Mouse (Mus musculus) midbrain, embryonic 12.5 days (tissue): ENCODE results near the gene Mllt6. TPM values are rescaled to one million over a fixed set of nuclear protein-coding genes. Genes with fewer than 3 reads are reported as not detected.

Experiments used
- ATAC-seq: fragments of 200-750 bp; cut with Nextera tagmentation; 2 replicates; pipeline ENCODE4 v1.8.0; 2017; ENCODE audit warnings: low read depth, moderate TSS enrichment, moderate library complexity; ENCODE audit not compliant: low FRiP score
- H3K27ac ChIP-seq: fragments of 300-500 bp; sonication (generic); replicated peaks from 2 replicates; pipeline ENCODE4 v1.5.1; 2016; ENCODE audit warnings: mild to moderate bottlenecking
- H3K27me3 ChIP-seq: fragments of 300-500 bp; sonication (generic); 2 replicates; pipeline ENCODE4 v1.6.1; 2016; ENCODE audit warnings: mild to moderate bottlenecking
- H3K36me3 ChIP-seq: fragments of 300-500 bp; sonication (generic); 2 replicates; pipeline ENCODE4 v1.6.1; 2016
- H3K4me1 ChIP-seq: fragments of 300-500 bp; sonication (generic); 2 replicates; pipeline ENCODE4 v1.6.1; 2016
- H3K4me2 ChIP-seq: fragments of 300-500 bp; sonication (generic); replicated peaks from 2 replicates; pipeline ENCODE4 v1.6.1; 2016; ENCODE audit warnings: mild to moderate bottlenecking, moderate library complexity
- H3K4me3 ChIP-seq: fragments of 300-500 bp; sonication (generic); 2 replicates; pipeline ENCODE4 v1.5.1; 2016; ENCODE audit warnings: mild to moderate bottlenecking
- H3K9ac ChIP-seq: fragments of 300-500 bp; sonication (generic); replicated peaks from 2 replicates; pipeline ENCODE4 v1.6.1; 2016; ENCODE audit warnings: mild to moderate bottlenecking, moderate library complexity
- H3K9me3 ChIP-seq: fragments of 300-500 bp; sonication (generic); 2 replicates; pipeline ENCODE4 v1.6.1; 2016; ENCODE audit warnings: mild to moderate bottlenecking
- WGBS: fragments of 180-500 bp; shearing (Covaris S2); methylation state at CpG from one replicate; pipeline ENCODE4 v1.1.7; 2016; 5-methylcytosine and 5-hydroxymethylcytosine counted together
- polyA plus RNA-seq: library from polyadenylated mRNA; unstranded; fragments of >200 nt; fragmentation: Nextera tagmentation; extraction: Ambion mirVana; gene quantifications from 2 replicates; pipeline ENCODE4 v1.2.1, GENCODE M21; 2016

Gene Mllt6
- polyA plus RNA-seq, 1 experiment from 2014 or later: 3.2 TPM

- ATAC-seq: no peak
- no peak overlapping the region for H3K4me2 ChIP-seq
- no peaks in the 10 kb centered on the region for H3K9me3 ChIP-seq
- no peak overlapping the region for H3K9ac ChIP-seq
- H3K27me3 ChIP-seq: no peaks in the 10 kb centered on the region
- WGBS: 91% methylated on average over 8 of the region's 8 CpGs
- H3K4me3 ChIP-seq: no peak overlapping the region
- no peaks in the 10 kb centered on the region for H3K4me1 ChIP-seq
- no peak overlapping the region for H3K27ac ChIP-seq
- peaks cover 70% of the 10 kb centered on the region for H3K36me3 ChIP-seq
Observed at GRCm38 (mm10) chr11:97713896-97714295, 50.7 kb downstream of the Mllt6 start.

- Histone ChIP-seq H3K9ac (no peak overlapping the region), H3K36me3 (peaks cover 70% of the 10 kb centered on the region), H3K9me3 (no peaks in the 10 kb centered on the region), H3K27me3 (no peaks in the 10 kb centered on the region), H3K4me3 (no peak overlapping the region), H3K4me1 (no peaks in the 10 kb centered on the region), H3K27ac (no peak overlapping the region), H3K4me2 (no peak overlapping the region)
- WGBS: 95% methylated on average over 3 of the region's 3 CpGs
- ATAC-seq: no peak
Observed at GRCm38 (mm10) chr11:97714356-97714755, 51.1 kb downstream of the Mllt6 start.

- Histone ChIP-seq H3K4me3 (no peak overlapping the region), H3K9ac (no peak overlapping the region), H3K36me3 (peaks cover 77% of the 10 kb centered on the region), H3K9me3 (no peaks in the 10 kb centered on the region), H3K27me3 (no peaks in the 10 kb centered on the region), H3K4me2 (no peak overlapping the region), H3K27ac (no peak overlapping the region), H3K4me1 (no peaks in the 10 kb centered on the region)
- 93% methylated on average over 14 of the region's 14 CpGs for WGBS
- no peak for ATAC-seq
Observed at GRCm38 (mm10) chr11:97714784-97715760, 51.9 kb downstream of the Mllt6 start.

GRCm38 (mm10) chr11:97716021-97716420 lies 52.8 kb downstream of the Mllt6 start:
- Histone ChIP-seq H3K9me3 (no peaks in the 10 kb centered on the region), H3K9ac (no peak overlapping the region), H3K4me3 (no peak overlapping the region), H3K27me3 (no peaks in the 10 kb centered on the region), H3K4me2 (no peak overlapping the region), H3K4me1 (no peaks in the 10 kb centered on the region), H3K36me3 (peaks cover 83% of the 10 kb centered on the region), H3K27ac (no peak overlapping the region)
- 92% methylated on average over 8 of the region's 8 CpGs for WGBS
- ATAC-seq: no peak

GRCm38 (mm10) chr11:97717369-97718280 lies 54.4 kb downstream of the Mllt6 start:
- H3K36me3 ChIP-seq: peaks cover 83% of the 10 kb centered on the region
- H3K4me3 ChIP-seq: no peak overlapping the region
- H3K27ac ChIP-seq: no peak overlapping the region
- H3K9me3 ChIP-seq: peaks cover 6% of the 10 kb centered on the region; the same call in 1 of the 2 replicates
- no peak for ATAC-seq
- H3K4me1 ChIP-seq: no peaks in the 10 kb centered on the region
- 90% methylated on average over 26 of the region's 26 CpGs for WGBS
- H3K9ac ChIP-seq: no peak overlapping the region
- no peaks in the 10 kb centered on the region for H3K27me3 ChIP-seq
- H3K4me2 ChIP-seq: no peak overlapping the region

- H3K9me3 ChIP-seq: peaks cover 6% of the 10 kb centered on the region; the same call in 1 of the 2 replicates
- no peak for ATAC-seq
- no peak overlapping the region for H3K4me3 ChIP-seq
- 89% methylated on average over 15 of the region's 15 CpGs for WGBS
- no peaks in the 10 kb centered on the region for H3K4me1 ChIP-seq
- no peak overlapping the region for H3K9ac ChIP-seq
- no peak overlapping the region for H3K27ac ChIP-seq
- no peak overlapping the region for H3K4me2 ChIP-seq
- H3K27me3 ChIP-seq: no peaks in the 10 kb centered on the region
- H3K36me3 ChIP-seq: peaks cover 82% of the 10 kb centered on the region
Observed at GRCm38 (mm10) chr11:97718281-97718860, 55.2 kb downstream of the Mllt6 start.

- Histone ChIP-seq H3K36me3 (peaks cover 81% of the 10 kb centered on the region), H3K9ac (no peak overlapping the region), H3K9me3 (peaks cover 6% of the 10 kb centered on the region; the same call in 1 of the 2 replicates), H3K4me1 (no peaks in the 10 kb centered on the region), H3K4me2 (no peak overlapping the region), H3K27ac (no peak overlapping the region), H3K27me3 (no peaks in the 10 kb centered on the region), H3K4me3 (no peak overlapping the region)
- ATAC-seq: no peak
- WGBS: 89% methylated on average over 4 of the region's 4 CpGs
Observed at GRCm38 (mm10) chr11:97719041-97719440, 55.8 kb downstream of the Mllt6 start.

GRCm38 (mm10) chr11:97721338-97721737 lies 58.1 kb downstream of the Mllt6 start:
- Histone ChIP-seq H3K4me2 (no peak overlapping the region), H3K4me3 (no peak overlapping the region), H3K27ac (no peak overlapping the region), H3K9me3 (peaks cover 6% of the 10 kb centered on the region; the same call in 1 of the 2 replicates), H3K9ac (no peak overlapping the region), H3K27me3 (no peaks in the 10 kb centered on the region), H3K36me3 (peaks cover 92% of the 10 kb centered on the region), H3K4me1 (no peaks in the 10 kb centered on the region)
- ATAC-seq: no peak
- WGBS: 96% methylated on average over 4 of the region's 4 CpGs

- H3K4me1 ChIP-seq: no peaks in the 10 kb centered on the region
- 91% methylated on average over 7 of the region's 7 CpGs for WGBS
- no peak overlapping the region for H3K9ac ChIP-seq
- H3K27ac ChIP-seq: no peak overlapping the region
- H3K27me3 ChIP-seq: no peaks in the 10 kb centered on the region
- H3K36me3 ChIP-seq: peaks cover 97% of the 10 kb centered on the region
- H3K4me2 ChIP-seq: no peak overlapping the region
- H3K4me3 ChIP-seq: no peak overlapping the region
- H3K9me3 ChIP-seq: peaks cover 6% of the 10 kb centered on the region; the same call in 1 of the 2 replicates
- no peak for ATAC-seq
Observed at GRCm38 (mm10) chr11:97723709-97724108, 60.5 kb downstream of the Mllt6 start.

- H3K36me3 ChIP-seq: peaks cover 84% of the 10 kb centered on the region
- no peak overlapping the region for H3K27ac ChIP-seq
- no peaks in the 10 kb centered on the region for H3K9me3 ChIP-seq
- ATAC-seq: no peak
- H3K27me3 ChIP-seq: no peaks in the 10 kb centered on the region
- no peak overlapping the region for H3K4me2 ChIP-seq
- no peak overlapping the region for H3K9ac ChIP-seq
- no peak overlapping the region for H3K4me3 ChIP-seq
- no peaks in the 10 kb centered on the region for H3K4me1 ChIP-seq
- 88% methylated on average over 7 of the region's 7 CpGs for WGBS
Observed at GRCm38 (mm10) chr11:97728311-97728710, 65.1 kb downstream of the Mllt6 start.

GRCm38 (mm10) chr11:97728730-97729129 lies 65.5 kb downstream of the Mllt6 start:
- WGBS: 84% methylated on average over 7 of the region's 7 CpGs
- H3K9me3 ChIP-seq: no peaks in the 10 kb centered on the region
- no peak for ATAC-seq
- no peak overlapping the region for H3K9ac ChIP-seq
- H3K27ac ChIP-seq: no peak overlapping the region
- no peaks in the 10 kb centered on the region for H3K27me3 ChIP-seq
- no peaks in the 10 kb centered on the region for H3K4me1 ChIP-seq
- H3K4me3 ChIP-seq: no peak overlapping the region
- H3K36me3 ChIP-seq: peaks cover 80% of the 10 kb centered on the region
- no peak overlapping the region for H3K4me2 ChIP-seq
